Mouse (Mus musculus): ENCODE measurements at regions not wholly inside any gene's neighbourhood (a gene's known extent, or its start where the extent isn't known, plus 50 kb on each side); places are given as distances from the start of the nearest gene placed in this dataset.
"Not testable (repeated sequence)": the region's sequence is repeated elsewhere in the genome, so short reads cannot be mapped to it uniquely, and the experiment has no call there.

DNA sequence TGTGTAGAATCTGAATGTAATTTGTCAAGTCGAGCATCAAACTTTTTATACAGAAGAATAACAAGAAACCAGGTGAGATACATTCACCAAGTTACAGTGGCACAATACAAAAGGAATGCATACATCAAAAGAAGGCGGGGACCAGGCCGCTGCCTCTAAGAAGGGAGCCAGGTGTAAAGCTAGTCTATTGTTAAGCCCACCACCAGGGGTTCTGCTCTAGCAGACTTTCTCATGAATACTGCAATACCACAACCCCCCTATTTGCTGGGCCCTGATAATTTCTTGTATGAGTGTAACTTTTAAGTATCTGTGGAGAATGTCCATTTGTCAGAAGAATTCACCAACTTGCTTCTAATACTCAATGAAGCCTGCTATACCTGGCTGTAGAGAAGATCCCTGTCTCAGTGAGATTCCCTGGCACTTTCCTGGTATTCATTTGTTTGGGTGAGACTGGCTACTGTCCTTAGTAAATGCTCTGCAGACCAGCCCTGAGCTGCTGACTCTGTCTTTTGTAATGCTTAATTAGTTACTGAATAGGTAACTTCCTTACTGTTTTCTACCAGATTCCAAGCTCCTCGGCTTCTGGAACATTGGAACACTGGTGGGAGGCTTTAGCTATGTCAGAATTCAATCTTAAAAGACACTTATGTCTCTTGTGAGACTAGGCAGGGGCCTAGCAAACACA, 335.7 kb downstream of the Tbl1xr1 start:
- DNase-seq (ENCODE audit: low spot score in 2 of 2): not testable (repeated sequence)

DNA sequence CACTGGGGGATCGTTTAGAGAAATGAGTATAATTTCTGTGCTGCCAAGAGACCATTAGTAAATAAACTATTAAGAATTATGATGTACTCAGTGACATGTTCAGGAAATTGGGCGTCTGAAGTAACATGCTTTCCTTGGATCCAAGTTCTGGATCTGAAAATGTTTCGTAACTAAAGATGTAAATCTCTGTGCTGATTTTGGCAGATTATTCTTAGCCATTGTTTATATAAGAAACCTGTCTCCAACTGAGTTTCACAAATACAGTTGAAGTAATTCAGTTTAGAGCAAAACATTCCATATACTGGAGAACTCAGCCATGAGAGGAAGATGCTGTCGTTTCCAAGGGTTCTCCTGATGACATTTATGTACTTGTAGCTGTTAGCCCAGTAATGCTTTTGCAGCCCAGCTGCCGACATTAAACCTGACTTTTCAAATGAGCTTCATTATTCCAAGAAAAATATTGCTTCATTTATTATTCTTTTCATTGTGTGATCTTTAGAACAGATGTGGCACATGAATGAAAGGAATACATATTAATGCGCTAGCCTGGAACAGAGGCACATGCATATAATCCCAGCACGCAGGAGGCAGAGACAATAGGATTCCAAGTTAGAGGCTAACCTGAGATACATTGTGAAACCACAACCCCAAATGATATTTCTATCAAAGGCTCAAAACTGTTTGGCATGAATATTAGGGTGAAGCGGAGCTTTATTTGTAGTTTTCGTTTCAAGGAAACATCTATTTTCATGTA, 361.8 kb downstream of the Tbl1xr1 start:
- DNase-seq (ENCODE audit: low spot score in 2 of 2): no peak

DNA sequence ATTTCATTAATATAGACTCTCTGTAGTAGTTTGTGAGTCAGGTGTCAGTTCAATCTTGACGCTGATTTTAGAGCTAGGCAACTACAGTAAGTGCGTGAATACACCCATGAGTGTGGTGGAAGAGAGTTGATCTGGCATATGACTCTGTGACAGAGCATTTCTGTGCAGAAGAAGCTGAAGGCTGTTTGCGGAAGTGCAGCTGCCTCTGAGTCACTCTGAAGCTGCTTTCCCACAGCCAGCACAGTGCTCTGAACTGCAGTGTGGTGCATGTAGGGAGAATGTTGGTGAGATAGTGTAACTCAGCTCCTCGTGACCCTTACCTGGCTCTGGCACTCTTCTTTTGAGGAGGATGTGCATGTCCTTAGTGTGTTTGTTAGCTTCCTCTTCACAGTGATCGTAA, 394.1 kb downstream of the Tbl1xr1 start:
- peak in 1 of 2 experiments; percentile 3 for DNase-seq (ENCODE audit: low spot score in 2 of 2)

DNA sequence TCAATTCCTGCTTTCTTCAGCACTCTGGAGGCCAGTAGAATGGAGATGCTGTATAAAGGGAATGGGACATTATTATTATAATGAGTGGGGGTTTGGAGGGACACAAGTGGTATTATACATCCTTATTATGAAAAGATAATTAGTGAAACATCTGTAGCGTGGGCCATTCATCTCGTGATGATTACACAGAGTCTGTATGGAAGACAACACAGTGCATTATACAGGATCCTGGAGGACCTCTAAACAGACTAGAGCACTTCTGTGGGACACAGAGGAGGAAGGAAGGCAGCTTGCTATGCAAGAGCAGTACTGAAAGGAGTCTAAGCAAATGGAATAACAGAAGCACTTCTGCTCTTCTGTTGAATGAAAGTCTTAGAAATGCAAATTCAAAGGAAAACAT, 416.1 kb downstream of the Tbl1xr1 start:
- no peak for DNase-seq (ENCODE audit: low spot score in 2 of 2)

All from frontal cortex, postnatal 10 days (tissue).